Mouse (Mus musculus) adrenal gland, adult (tissue): ENCODE data around the gene Kbtbd13.

Experiments used
- DNase-seq, 2 experiments: peaks; one replicate each; pipeline ENCODE4 v3.0.0; 2022 to 2023; ENCODE audit warnings: low spot score in 1 of 2; ENCODE audit not compliant: inconsistent age in 2 of 2

The Kbtbd13 gene

DNA sequence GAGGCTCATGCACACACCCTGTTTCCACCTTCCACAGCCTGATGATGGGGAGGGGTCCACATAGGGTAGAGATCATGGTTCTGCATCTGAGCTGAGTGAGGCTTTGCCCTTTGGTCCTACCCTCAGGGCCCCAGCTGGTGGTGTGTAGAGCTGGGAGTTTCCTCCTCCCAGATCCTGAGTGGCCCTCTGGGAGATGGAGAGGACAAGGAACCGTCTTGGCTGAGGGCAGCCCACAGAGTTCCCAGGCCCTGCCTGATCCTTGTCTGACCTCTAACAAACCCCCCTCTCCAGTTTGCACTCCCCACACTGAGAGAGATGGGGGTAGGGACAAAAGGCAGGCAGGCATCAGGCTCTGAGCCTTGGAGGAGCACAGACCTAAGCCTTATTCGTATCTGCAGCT, 2.9 kb upstream of the Kbtbd13 start:
- DNase-seq: no peak

DNA sequence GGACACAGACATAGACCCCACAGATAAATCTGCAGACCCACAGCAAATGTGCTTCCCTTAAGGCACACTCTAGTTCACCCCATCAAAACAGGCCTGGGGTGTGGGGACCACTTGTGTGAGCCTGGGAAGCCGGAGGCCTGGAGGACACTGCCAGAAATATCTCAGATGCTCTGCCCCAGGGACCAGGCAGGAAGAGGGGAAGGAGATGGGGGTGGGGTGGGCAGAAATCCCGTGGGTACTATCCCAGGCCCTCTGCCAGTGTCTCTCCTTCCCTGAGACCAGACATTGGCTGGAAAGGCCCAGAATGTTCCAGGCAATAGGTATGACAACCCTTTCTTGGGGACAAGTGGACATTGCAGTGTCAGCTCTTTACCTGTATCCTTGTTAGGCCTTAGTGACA, 2.2 kb upstream of the Kbtbd13 start:
- no peak for DNase-seq

DNA sequence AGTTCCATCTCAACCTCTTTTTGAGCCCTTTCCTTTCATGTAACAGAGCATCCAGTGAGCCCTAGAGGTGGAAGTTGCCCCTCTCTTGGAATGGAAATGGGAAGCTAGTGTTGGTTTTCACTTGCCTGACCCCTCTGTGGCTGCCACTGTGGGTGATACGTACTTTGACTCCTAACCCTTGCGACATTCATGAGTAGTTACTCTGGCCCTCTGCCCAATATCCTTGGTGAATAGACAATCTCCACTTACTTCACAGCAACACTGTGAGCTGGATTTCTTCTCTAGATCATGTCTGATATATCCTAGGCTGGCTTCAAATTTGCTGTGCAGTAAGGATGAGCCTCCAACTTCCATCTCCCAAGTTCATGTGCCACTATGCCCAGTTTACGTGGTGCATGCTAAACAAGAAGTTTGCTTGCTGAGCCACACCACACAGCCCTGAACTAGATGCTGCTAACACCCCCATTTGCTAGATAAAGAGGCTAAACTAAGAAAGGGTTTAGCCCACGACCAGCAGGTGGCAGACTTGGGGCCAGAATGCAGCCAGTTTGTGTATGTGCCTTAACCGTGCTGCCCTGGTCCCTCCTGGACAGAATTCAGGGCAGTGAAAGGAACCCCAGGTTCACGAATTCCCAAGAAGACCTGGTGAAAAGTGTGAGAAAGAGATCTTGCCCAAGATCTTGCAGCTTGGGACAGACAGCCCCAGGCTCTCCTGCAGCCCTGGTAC, 1.3 kb upstream of the Kbtbd13 start:
- DNase-seq: peak; percentile 69 to 92

DNA sequence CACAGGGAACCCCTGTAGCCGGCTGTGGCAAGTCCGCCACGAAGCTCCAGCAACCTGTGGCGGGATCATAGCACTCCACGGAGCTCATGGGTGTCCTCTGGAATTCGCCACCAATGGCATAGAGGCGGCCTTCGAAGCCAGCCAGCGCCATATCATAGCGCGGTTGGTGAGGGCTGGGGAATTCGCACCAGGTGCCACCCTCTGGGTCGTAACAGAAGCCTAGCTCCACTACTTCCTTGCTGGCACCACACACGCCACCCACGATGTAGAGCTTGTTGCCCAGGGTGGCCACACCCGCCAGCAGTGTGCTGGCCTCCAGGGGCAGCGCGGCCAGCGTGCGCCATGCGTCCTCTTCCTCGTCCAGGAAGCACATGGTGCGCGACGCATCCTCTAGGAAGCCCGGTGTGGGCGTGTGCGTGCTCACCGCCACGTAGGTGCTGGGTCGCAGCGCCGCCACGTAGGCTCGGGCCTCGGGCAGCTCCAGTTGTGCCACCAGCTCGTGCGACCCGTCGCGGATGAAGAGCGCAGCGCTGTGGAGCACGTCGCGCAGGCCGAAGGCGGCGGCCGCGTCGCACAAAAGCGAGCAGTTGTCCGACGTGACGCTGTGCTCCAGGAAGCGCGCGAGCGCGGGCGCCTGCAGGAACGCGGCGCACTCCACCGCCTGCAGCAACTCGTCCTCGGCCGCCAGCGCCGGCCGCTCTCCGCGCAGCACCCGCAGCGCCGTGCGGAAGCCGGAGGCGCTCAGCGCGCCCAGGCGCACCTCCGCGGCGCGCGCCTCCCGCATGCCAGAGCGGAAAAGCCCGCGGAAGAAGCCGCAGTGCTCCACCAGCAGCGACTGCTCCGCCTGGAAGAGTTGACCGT, 470 bp downstream of the Kbtbd13 start:
- DNase-seq: no peak

DNA sequence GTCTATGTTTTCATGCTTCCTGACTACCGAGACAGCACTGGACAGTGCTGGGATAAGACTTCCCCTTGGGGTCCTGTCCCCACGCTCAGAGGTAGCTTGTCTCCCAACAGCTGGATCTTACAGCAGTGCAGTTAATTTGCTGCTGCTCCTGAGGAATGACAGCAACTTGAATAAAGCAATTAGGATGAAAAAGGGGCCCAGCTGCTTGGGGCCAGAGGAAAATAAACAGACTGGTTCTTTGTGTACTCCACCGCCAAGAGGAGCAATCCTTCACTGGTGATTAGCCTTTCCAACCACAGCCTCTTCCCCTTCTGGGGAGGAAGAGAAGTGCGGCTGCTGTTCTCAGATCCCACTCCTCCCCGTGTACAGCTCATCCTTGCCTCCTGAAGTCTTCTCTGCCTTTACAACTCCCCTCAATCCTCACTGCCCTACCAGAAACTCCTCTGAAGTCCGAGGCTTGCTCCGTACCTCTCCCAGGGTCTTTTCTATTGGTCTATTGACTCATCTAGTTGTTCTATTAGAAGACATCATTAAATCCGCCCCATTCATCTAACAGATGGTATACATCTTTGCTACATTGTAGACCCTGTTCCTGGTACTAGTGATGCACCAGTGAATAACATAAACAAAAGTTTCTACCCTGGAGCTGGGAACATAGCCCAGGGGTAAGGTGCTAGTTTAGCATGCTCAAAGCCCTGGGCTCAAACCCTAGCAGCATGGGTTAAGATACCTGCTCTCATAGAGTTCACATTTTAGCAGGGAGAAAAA, 4.9 kb downstream of the Kbtbd13 start:
- no peak for DNase-seq

DNA sequence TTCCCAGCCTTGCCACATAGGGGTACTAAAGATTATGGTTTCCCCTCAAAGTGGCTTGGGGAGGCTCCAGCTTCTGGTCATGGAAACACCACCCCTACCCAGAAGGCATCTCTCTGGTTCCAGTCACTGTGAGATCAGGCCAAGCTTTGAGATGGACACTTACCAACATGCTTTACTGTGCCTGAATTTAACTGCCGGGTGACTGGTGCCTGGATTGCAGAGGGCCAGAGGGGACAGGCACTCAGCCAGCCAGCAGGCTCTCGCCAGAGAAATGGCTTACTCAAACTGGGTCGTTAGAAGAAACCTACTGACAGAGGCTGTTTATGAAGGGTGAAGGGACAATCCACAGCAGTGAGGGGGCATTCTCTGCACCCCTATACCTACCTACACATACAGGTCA, 7.2 kb downstream of the Kbtbd13 start:
- peak in 1 of 2 experiments; percentile 49 for DNase-seq

DNA sequence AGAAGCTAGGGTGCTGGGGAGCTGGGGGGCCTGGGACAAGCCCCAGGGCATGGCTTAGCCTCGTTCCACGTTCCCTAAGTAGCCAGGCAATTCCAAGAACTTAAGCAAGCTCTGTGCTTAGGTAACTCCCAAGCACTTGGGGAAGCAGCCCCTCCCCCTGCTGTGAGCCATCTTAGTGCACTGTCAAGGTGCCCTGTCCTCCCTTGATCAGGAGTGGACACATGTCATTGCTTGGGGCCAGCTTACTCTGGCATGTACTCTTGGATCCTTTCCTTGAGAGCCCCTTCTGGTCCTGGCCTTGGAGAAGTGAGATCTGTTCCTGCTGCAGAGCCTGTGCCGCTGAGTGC, 8.7 kb downstream of the Kbtbd13 start:
- DNase-seq: no peak

DNA sequence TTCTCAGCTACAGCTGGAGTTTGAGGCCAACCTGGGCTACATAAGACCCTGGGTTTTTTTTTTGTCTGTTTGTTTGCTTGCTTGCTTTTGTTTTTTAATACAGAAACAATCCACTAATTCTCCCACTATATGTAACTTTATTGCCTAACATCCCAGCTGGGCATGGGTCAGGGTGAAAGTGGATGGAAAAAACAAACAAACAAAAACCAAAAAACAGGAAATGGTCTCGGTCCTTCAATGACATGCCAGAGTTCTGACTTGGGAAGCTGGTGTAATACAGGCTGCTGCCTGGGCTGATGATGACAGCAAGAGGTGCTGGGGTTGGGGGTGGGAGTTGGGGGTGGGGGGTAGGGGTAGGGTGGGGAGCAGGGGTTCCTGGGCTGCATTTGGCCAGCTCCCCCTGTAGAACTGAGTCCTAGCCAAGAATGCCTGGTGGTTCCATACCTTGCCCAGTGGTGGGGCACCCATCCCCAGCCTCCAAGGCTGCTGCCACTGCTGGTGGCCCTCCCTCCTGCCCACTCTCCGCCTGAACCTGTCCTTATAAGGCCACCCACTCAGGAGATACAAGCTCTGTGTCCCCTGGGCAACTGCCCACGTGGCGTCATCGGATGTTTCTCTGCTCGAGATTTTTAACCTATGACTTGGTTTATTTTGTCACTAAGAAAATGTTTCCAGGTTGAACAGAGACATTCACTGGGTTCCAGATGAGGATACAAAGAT, 9.3 kb downstream of the Kbtbd13 start:
- no peak for DNase-seq

DNA sequence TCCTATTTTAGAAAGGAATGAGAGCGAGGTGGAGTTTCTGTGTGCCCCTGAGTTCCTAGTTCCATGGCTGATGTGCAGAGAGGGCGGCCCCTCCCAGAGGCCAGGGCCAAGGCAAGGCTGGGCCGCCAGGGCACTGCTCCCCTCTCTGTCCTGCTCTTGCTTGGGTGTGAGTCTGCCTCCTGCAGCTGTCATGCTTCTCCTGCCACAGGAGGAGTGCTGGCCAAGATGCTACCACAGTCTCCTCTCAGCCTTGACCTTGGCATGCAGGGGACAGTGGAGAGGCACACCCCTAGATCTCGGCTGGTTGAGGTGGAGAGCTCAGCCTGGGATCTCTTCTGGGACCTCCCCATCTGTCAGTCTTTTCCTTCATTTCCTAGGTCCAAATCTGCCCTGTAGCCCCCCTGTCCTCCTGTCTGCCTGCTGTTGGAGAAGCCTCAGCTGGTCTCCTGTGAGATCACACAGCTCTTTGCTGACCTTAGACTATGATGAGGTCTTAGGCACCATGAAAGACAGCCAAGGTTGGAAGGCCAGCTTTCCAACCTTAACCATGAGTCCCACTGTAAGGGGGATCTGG, 10.3 kb downstream of the Kbtbd13 start:
- DNase-seq: no peak

DNA sequence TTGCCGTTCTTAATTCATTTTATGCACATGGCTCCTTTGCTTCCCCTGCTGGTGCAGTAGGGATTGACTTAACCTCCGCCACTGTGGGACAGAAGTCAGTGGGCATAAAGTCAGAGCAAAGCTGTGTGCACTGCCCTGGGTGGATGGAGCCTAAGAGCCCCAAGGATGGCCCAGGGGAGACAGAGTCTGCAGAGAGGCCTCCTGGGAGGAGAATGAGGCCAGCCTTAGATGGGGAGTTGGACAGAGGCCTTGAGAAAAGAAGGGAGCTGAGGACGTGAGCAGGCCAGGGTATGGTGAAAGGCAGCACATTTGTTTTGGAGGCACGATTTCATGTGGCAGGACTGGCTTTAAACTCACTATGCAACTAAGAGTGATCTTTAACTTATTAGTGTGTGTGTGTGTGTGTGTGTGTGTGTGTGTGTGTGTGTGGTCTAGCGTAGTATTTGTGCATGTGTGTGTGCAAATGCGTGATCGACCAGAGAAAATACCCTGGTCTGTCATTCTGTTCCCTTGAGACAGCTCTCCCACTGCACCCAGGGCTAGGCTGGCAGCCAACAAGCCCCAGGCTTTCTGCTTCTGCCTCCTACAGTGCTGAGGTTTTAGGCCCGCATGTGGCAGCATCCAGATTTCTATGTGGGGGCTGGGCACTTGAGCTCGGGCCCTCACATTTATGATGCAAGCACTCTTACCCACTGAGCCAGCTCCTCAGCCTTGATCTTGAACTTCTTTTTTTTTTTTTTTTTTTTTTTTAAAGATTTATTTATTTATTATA, 16.1 kb downstream of the Kbtbd13 start:
- DNase-seq: peak in 1 of 2 experiments; percentile 56

DNA sequence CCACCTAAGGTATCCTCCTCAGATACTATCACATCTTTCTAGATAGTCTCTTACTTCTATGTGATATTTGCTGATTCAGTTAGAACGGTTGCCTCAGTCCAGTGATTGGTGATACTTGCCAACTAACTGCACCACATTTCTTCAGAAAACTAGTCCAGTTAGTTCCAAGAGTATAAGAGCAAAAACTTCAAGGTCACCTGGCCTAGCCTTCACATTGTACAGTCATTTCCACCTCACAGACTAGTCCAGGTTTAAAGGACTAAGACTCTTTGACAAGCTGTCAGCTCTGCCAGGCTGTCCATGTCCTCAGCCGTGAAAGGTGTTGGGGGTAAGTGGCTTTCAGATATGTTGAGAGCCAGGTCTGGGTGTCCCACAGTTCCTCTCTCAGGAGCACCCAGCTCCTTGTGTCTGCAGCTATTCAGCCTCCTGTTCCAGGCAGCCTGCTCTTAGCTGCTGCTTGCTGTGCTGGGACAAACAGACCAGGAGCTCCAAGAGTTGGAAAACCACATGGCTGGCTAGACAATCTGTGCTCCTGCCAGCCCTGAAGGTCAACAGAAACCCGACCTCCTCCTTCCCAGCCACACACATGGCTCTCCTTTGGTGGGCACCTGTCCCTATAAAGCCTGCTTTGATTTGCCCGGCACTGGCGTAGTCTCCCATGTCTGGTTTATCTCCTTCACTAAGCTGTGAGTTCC, 16.8 kb downstream of the Kbtbd13 start:
- DNase-seq: peak in 1 of 2 experiments; percentile 60

DNA sequence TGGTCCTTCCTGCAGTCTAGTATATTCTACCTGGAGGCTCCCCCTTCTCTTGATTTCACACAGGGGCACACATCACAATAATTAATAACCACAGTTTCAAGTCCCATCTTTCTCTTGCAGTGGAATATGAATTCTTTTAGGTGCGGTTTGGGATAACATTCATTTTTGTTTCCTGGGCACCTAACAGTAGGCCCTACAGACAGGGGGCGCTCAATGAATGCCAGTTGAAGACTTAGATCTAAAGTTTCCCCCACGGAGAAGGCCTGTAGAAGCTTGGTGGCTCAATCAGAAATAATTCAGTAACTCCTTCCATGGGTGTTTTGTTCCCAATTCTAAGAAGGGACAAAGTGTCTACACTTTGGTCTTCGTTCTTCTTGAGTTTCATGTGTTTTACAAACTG, 19.0 kb downstream of the Kbtbd13 start:
- DNase-seq: peak in 1 of 2 experiments; percentile 69

DNA sequence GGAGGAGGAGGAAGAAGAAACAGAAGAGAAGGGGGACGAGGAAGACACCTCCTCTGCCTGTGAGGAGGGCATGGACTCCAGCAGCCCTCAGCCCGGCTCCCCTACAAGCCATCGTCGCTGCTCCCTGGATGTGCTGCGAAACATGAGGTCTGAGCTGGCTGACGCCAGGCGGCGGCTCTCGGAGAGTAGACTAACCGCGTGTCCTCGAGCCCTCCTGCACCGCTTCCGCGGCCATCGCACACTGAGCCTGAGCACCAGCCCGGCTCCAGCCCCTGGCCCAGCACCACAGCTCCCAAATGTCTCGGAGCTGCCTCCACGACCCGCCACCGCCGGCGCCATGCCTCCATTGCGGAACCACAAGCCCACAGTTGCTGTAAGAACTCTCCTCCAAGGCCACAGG, 19.7 kb downstream of the Kbtbd13 start:
- DNase-seq: no peak

DNA sequence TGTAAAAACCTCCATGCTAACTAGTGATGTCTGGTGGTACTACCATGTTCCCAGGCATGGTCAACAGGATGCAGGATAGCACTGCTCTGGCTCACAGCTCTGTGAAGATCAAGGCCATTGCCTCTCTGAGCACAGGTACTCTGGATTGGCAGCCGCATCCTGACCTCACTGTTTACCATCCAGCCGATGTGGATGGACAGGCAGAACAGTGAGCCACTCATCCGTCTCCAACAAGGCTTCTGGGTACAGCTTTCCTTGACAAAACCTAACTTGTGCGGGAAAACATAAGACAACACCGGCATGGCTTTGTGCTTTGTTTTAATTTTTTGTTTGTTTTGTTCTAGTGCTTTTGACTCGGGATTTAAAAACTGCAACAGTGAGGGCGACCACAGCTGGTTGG, 25.7 kb downstream of the Kbtbd13 start:
- no peak for DNase-seq

DNA sequence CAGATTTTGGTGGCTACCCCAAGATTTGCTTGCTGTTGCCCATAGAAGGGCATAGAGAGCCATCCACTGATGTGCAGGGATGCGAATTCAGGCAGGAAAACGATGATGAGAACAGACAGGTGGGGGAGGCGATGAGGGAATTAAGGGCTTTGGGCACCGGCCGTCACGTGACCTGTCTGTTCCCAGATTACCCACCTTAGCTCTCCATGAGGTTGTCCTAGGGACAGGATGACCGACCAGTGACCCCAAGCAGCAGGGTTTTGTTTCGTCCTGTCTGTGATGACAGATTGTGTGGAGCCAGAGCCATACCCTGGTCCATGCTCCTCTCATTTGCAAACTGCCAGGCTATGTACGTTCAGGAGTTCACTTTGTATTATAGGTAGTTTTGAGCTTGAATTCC, 27.8 kb downstream of the Kbtbd13 start:
- no peak for DNase-seq

DNA sequence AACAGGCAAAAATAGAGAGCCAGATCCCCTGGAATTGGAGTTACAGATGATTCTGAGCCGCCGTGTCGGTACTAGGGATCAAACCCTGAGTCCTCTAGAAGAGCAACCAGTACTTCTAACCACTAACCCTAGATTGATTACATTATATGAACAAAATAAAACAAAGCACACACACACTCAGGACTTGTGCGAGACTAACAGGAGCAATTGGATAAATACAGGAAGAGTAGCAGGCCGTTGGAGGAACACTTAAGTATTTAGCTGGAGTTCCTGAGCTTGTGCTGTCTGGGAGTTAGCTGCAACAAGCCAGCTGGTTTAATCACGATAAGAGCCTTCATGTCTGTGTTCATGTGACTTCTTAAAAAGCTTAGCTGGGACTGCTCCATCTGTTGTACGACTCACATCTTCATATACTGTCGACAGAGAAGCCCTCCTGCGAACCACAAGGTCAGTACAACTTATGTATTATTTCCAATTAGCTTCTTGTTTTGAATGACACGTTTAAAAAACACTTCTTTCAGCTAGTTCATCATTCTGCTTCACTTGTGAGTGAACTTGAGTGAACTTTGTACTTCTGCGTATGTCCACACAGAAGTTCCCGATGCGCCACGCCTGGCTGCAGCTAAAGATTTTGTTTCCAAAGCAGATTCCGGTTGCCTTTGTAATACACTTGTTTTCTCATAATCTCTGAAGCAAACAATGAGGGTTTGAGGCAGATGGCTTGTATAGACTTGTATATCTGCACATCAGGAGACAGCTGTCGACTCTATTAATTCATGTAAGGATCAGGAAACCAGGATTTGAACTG, 30.6 kb downstream of the Kbtbd13 start, which contains the start of gene Ubap1l:
Ubap1l (plus strand) TSS at position 401 of the 808 bp plus-strand sequence.
- no peak for DNase-seq

DNA sequence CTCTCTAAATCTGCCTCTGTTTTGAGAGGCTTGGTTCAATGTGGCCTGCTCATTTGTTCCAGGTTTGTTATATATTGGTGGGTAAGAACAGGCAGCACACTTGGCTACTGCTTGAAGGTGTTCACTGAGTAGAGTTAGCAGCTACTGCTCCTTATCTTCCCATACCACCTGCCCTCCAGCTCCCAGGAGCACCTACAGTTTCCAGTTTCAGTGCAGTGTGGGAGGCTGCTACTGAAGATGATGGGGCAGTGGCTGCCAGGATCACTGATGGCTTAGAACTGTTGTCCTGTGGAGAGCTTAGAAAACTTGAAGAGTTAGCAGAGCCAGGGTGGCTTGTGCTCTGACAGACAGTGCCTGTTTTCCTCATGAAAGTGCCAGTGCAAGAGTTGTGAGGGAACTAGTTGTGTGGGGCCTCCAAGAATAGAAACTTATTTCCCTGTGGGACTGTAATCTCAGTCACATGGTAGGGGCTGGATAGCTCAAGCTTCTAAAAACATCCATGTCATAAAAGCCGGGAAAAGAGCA, 32.4 kb downstream of the Kbtbd13 start:
- no peak for DNase-seq

DNA sequence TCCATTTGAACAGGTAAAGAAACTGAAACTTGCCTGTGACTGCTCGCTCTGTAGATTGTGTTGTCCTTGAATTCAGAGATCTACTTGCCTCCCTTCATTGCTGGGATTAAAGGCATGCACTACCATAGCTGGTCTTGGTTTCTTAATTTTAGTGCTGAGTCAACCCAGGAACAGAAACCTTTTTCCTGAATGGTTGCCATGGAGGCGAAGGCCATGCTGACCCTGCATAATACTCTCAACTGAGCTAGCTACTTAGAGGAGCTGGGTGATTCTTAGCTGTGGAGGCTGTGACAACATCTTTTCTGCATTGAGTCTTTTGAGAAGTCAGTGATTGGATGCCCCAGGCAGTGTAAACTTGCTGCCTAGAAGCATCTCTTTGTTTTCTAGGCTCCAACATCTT, 34.5 kb downstream of the Kbtbd13 start:
- peak; percentile 77 to 90 for DNase-seq
